Mouse (Mus musculus) heart, postnatal 0 days (tissue): ENCODE measurements around the gene Cyp27a1. TPM values are rescaled to one million over a fixed set of nuclear protein-coding genes. Genes with fewer than 3 reads are reported as not detected.

Experiments
- ATAC-seq: fragments of 200-750 bp; cut with Nextera tagmentation; 2 replicates; pipeline ENCODE4 v1.8.0; 2017; ENCODE audit warnings: low read depth, moderate number of reproducible peaks, moderate library complexity; ENCODE audit not compliant: insufficient read depth
- DNase-seq: peaks from one replicate; pipeline ENCODE4 v3.0.0-alpha.2; 2016; ENCODE audit warnings: low spot score
- H3K27ac ChIP-seq: fragments of 300-500 bp; sonication (generic); 2 replicates; pipeline ENCODE4 v1.5.1; 2014; ENCODE audit warnings: low read depth, mild to moderate bottlenecking
- H3K27me3 ChIP-seq: fragments of 300-500 bp; sonication (generic); 2 replicates; pipeline ENCODE4 v1.6.1; 2014; ENCODE audit warnings: low read length, mixed read lengths; ENCODE audit not compliant: control insufficient read depth, insufficient read depth
- H3K36me3 ChIP-seq: fragments of 300-500 bp; sonication (generic); replicated peaks from 2 replicates; pipeline ENCODE4 v1.6.1; 2014; ENCODE audit warnings: low read length, mixed read lengths; ENCODE audit not compliant: control insufficient read depth, insufficient read depth
- H3K4me1 ChIP-seq: fragments of 300-500 bp; sonication (generic); 2 replicates; pipeline ENCODE4 v1.6.1; 2014; ENCODE audit warnings: antibody characterized with exemption; ENCODE audit not compliant: control insufficient read depth, insufficient read depth
- H3K4me2 ChIP-seq: fragments of 300-500 bp; sonication (generic); 2 replicates; pipeline ENCODE4 v1.6.1; 2014; ENCODE audit warnings: low read depth, mild to moderate bottlenecking, low read length, moderate library complexity
- H3K4me3 ChIP-seq: fragments of 300-500 bp; sonication (generic); 2 replicates; pipeline ENCODE4 v1.5.1; 2014; ENCODE audit warnings: low read depth, low read length
- H3K9ac ChIP-seq: fragments of 300-500 bp; sonication (generic); replicated peaks from 2 replicates; pipeline ENCODE4 v1.6.1; 2014; ENCODE audit warnings: low read depth, low read length, mixed read lengths
- H3K9me3 ChIP-seq: fragments of 300-500 bp; sonication (generic); replicated peaks from 2 replicates; pipeline ENCODE4 v1.6.1; 2016; ENCODE audit warnings: low read length; ENCODE audit not compliant: control insufficient read depth
- CTCF ChIP-seq: IDR thresholded peaks from 2 replicates; pipeline ENCODE4 v1.5.1; 2016; ENCODE audit warnings: antibody characterized with exemption, control low read depth, low read depth
- EP300 ChIP-seq: IDR thresholded peaks from 2 replicates; pipeline ENCODE4 v1.6.1; 2016; ENCODE audit warnings: antibody characterized with exemption, low read depth
- WGBS: fragments of 180-500 bp; shearing (Covaris S2); extraction: QIAGEN DNeasy Blood & Tissue Kit; methylation state at CpG from one replicate; pipeline ENCODE4 v1.1.7; 2014; 5-methylcytosine and 5-hydroxymethylcytosine counted together
- polyA plus RNA-seq: library from polyadenylated mRNA; unstranded; fragments of >200 nt; fragmentation: Nextera tagmentation; extraction: Ambion mirVana; gene quantifications from 2 replicates; pipeline ENCODE4 v1.2.1, GENCODE M21; 2015
- total RNA-seq: library from RNA; depleted of rRNA; stranded (reverse); fragments of >200 nt; gene quantifications from 2 replicates; pipeline ENCODE4 v1.2.3, GENCODE M21; 2014; ENCODE audit warnings: low replicate concordance

The Cyp27a1 gene
- total and polyA plus RNA-seq, 2 experiments from 2014 or later, result 11.9 to 13.5 TPM

GRCm38 (mm10) chr1:74677843-74678242 is 35.5 kb upstream of the Cyp27a1 start:
- no peaks in the 10 kb centered on the region for H3K9me3 ChIP-seq
- 0 out of 2 replicates have a peak, but pooled peaks cover 2% of the 10 kb centered on the region for H3K4me1 ChIP-seq
- no peaks in the 10 kb centered on the region for H3K27me3 ChIP-seq
- no peak for ATAC-seq
- no peak overlapping the region for H3K9ac ChIP-seq
- H3K4me3 ChIP-seq, result no peak overlapping the region
- TF ChIP-seq CTCF, result no peak
- TF ChIP-seq EP300, result no peak
- H3K27ac ChIP-seq, result no peak overlapping the region
- 70% methylated on average over 1 of the region's 1 CpGs for WGBS
- no peak overlapping the region for H3K4me2 ChIP-seq
- H3K36me3 ChIP-seq, result peaks cover 52% of the 10 kb centered on the region
- no peak for DNase-seq

GRCm38 (mm10) chr1:74687131-74687530 is 26.2 kb upstream of the Cyp27a1 start:
- Histone ChIP-seq H3K36me3 (peaks cover 80% of the 10 kb centered on the region), H3K4me1 (no peaks in the 10 kb centered on the region), H3K9ac (no peak overlapping the region), H3K4me3 (no peak overlapping the region), H3K27ac (no peak overlapping the region), H3K27me3 (no peaks in the 10 kb centered on the region), H3K4me2 (no peak overlapping the region), H3K9me3 (no peaks in the 10 kb centered on the region)
- DNase-seq (no peak), ATAC-seq (no peak)
- 90% methylated on average over 7 of the region's 7 CpGs for WGBS
- TF ChIP-seq CTCF (no peak), EP300 (no peak)

DNA sequence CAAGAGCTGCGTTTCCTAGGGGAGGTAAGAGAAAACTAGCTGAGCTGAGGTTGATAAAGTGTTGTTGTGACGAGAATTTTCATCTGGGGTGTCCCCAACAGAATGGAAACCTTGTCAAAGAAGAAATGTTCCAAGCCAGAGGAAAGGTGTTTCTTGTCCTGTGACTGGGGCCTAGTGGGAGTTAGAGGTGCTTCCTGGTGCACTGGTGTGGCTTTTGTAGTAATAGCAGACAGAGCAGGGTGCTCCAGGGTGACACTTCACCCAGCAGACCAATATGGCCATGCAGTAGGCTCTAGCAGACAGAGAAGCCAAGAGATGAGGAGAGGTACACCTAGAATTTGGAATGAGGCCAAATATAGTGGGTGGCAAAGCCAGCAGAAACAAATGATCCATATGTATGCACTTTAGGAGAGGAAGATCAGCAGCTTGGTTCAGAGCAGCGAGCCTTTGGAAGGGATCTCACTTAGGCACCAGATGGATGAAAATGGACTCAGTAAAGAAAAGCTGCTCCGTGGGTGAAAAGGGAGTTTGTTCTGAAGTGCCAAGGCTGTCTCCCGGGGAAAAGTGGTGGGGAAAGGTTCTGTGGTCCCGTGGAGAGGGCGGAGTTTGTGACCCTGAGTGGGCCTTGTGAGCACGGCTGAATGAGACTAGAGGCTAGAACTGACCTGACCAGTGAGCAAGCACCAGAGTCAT is 19.3 kb upstream of the Cyp27a1 start:
- Histone ChIP-seq H3K4me1 (peaks cover 2% of the 10 kb centered on the region; the same call in 1 of the 2 replicates), H3K27me3 (no peaks in the 10 kb centered on the region), H3K36me3 (peaks cover 70% of the 10 kb centered on the region), H3K9ac (no peak overlapping the region), H3K4me3 (no peak overlapping the region), H3K9me3 (no peaks in the 10 kb centered on the region), H3K4me2 (no peak overlapping the region), H3K27ac (no peak overlapping the region)
- DNase-seq (no peak), ATAC-seq (no peak)
- 87% methylated on average over 8 of the region's 8 CpGs for WGBS
- TF ChIP-seq EP300, result no peak
- TF ChIP-seq CTCF, result no peak

DNA sequence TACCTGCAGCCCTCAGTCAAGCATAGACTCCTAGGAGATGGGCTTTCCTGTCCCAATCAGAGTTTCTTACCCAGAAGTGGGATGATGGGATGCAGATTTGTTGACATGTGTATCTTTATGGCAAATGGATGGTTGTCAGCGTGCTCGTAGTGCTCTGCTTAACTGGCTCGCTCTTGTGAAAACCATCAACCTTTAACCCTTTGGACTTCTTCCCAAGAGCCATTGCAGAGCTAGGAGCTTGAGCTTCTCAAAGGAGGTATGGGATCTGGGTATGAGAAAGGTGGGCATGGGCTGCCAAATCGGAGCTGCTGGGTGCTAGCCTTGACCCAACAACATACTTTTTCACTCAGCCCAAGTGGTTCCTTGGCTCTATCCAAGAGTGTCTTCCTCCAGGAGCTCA is 17.5 kb upstream of the Cyp27a1 start:
- DNase-seq (no peak), ATAC-seq (no peak)
- no peak overlapping the region for H3K4me2 ChIP-seq
- WGBS, result 85% methylated on average over 4 of the region's 4 CpGs
- no peak overlapping the region for H3K27ac ChIP-seq
- H3K9ac ChIP-seq, result no peak overlapping the region
- H3K4me3 ChIP-seq, result no peak overlapping the region
- H3K9me3 ChIP-seq, result no peaks in the 10 kb centered on the region
- H3K36me3 ChIP-seq, result peaks cover 59% of the 10 kb centered on the region
- TF ChIP-seq CTCF (no peak), EP300 (no peak)
- H3K4me1 ChIP-seq, result peaks cover 11% of the 10 kb centered on the region; the same call in 1 of the 2 replicates
- H3K27me3 ChIP-seq, result no peaks in the 10 kb centered on the region

GRCm38 (mm10) chr1:74697416-74697815 is 16.0 kb upstream of the Cyp27a1 start:
- 73% methylated on average over 6 of the region's 6 CpGs for WGBS
- no peak for TF ChIP-seq CTCF
- no peak for TF ChIP-seq EP300

DNA sequence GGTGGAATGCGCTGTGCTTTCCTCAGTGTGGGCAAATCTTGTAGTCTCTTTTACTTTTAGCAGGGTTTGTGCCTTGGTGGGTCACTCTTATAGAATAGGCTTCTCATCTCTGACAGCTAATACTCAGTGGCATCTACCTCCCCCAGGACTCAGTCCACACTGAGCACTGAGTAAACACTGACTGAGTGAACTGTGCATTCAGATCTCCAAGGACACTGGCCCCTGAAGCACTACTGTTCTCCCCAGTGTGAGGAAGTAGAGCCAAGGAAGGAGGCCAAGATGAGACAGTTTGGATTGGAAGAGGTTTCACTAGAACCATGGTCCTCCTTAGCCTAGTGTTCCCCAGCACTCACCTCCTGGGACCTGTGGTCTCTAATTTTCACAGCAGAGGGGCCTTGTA is 15.0 kb upstream of the Cyp27a1 start:
- Histone ChIP-seq H3K4me2 (no peak overlapping the region), H3K27me3 (no peaks in the 10 kb centered on the region), H3K9me3 (no peaks in the 10 kb centered on the region), H3K4me1 (peaks cover 11% of the 10 kb centered on the region; the same call in 1 of the 2 replicates), H3K4me3 (no peak overlapping the region), H3K9ac (no peak overlapping the region), H3K36me3 (peaks cover 41% of the 10 kb centered on the region), H3K27ac (peak overlapping the region; percentile 70)
- TF ChIP-seq EP300 (no peak), CTCF (no peak)
- ATAC-seq, result no peak
- 100% methylated on average over 1 of the region's 1 CpGs for WGBS
- DNase-seq, result no peak

More at GRCm38 (mm10) chr1:74697416-74697815, 16.0 kb upstream of the Cyp27a1 start:
- DNase-seq (no peak), ATAC-seq (no peak)
- Histone ChIP-seq H3K4me2 (no peak overlapping the region), H3K4me3 (no peak overlapping the region), H3K27me3 (no peaks in the 10 kb centered on the region), H3K9ac (no peak overlapping the region), H3K4me1 (peaks cover 11% of the 10 kb centered on the region; the same call in 1 of the 2 replicates), H3K9me3 (no peaks in the 10 kb centered on the region), H3K36me3 (peaks cover 43% of the 10 kb centered on the region), H3K27ac (no peak overlapping the region)
